Mouse (Mus musculus) cerebellum, adult 9-11 months (tissue): ENCODE results near the gene Arap1.
A peak's percentile ranks its signal among the peaks of the same experiment; 100 is the strongest.

Experiments
- DNase-seq: peaks from one replicate; pipeline ENCODE4 v3.0.0; 2022

Arap1 gene

GRCm38 (mm10) chr7:101347767-101348270 lies at the start of gene Arap1:
Arap1 (plus strand) TSS chr7:101348067.
- DNase-seq = no peak

GRCm38 (mm10) chr7:101298375-101298774 lies 49.5 kb upstream of the Arap1 start:
- peak; percentile 12 for DNase-seq

GRCm38 (mm10) chr7:101301361-101301880 lies 46.4 kb upstream of the Arap1 start:
- no peak for DNase-seq

GRCm38 (mm10) chr7:101301881-101302456 lies 45.9 kb upstream of the Arap1 start, which contains the start of gene Atg16l2:
Atg16l2 (minus strand) TSS chr7:101302251.
- DNase-seq = peak; percentile 98

GRCm38 (mm10) chr7:101302691-101303090 lies 45.2 kb upstream of the Arap1 start:
- no peak for DNase-seq

- no peak for DNase-seq
Measured at GRCm38 (mm10) chr7:101306841-101307240, 41.0 kb upstream of the Arap1 start.

- DNase-seq = no peak
Measured at GRCm38 (mm10) chr7:101309985-101310326, 37.9 kb upstream of the Arap1 start.

GRCm38 (mm10) chr7:101310327-101311028 lies 37.4 kb upstream of the Arap1 start:
- peak; percentile 99 for DNase-seq

- no peak for DNase-seq
Measured at GRCm38 (mm10) chr7:101311061-101311460, 36.8 kb upstream of the Arap1 start.

- DNase-seq = no peak
Measured at GRCm38 (mm10) chr7:101313033-101313432, 34.8 kb upstream of the Arap1 start.

- DNase-seq = no peak
Measured at GRCm38 (mm10) chr7:101314396-101314795, 33.5 kb upstream of the Arap1 start.

- no peak for DNase-seq
Measured at GRCm38 (mm10) chr7:101315699-101316098, 32.2 kb upstream of the Arap1 start.

- no peak for DNase-seq
Measured at GRCm38 (mm10) chr7:101316591-101317001, 31.3 kb upstream of the Arap1 start.

- DNase-seq = no peak
Measured at GRCm38 (mm10) chr7:101317014-101317413, 30.9 kb upstream of the Arap1 start, which contains the start of gene Stard10. Stard10 (plus strand) TSS chr7:101317086.

- DNase-seq = no peak
Measured at GRCm38 (mm10) chr7:101318848-101319247, 29.0 kb upstream of the Arap1 start.

- DNase-seq = no peak
Measured at GRCm38 (mm10) chr7:101319796-101320195, 28.1 kb upstream of the Arap1 start.

GRCm38 (mm10) chr7:101320399-101321217 lies 27.3 kb upstream of the Arap1 start:
- DNase-seq = peak; percentile 65

- peak; percentile 72 for DNase-seq
Measured at GRCm38 (mm10) chr7:101321218-101321827, 26.5 kb upstream of the Arap1 start.

- peak; percentile 68 for DNase-seq
Measured at GRCm38 (mm10) chr7:101323141-101323594, 24.7 kb upstream of the Arap1 start.

- peak; percentile 63 for DNase-seq
Measured at GRCm38 (mm10) chr7:101324142-101324962, 23.5 kb upstream of the Arap1 start.

GRCm38 (mm10) chr7:101326006-101326405 lies 21.9 kb upstream of the Arap1 start:
- DNase-seq = no peak

- DNase-seq = no peak
Measured at GRCm38 (mm10) chr7:101327263-101327662, 20.6 kb upstream of the Arap1 start.
